Mouse (Mus musculus) embryo, embryonic 10 days (tissue): ENCODE results near the gene Emc10.
A peak's percentile ranks its signal among the peaks of the same experiment; 100 is the strongest.

ENCODE experiments used
- DNase-seq: peaks from one replicate; pipeline ENCODE4 v3.0.0-alpha.2; 2015; ENCODE audit warnings: low spot score

Emc10 gene

DNA sequence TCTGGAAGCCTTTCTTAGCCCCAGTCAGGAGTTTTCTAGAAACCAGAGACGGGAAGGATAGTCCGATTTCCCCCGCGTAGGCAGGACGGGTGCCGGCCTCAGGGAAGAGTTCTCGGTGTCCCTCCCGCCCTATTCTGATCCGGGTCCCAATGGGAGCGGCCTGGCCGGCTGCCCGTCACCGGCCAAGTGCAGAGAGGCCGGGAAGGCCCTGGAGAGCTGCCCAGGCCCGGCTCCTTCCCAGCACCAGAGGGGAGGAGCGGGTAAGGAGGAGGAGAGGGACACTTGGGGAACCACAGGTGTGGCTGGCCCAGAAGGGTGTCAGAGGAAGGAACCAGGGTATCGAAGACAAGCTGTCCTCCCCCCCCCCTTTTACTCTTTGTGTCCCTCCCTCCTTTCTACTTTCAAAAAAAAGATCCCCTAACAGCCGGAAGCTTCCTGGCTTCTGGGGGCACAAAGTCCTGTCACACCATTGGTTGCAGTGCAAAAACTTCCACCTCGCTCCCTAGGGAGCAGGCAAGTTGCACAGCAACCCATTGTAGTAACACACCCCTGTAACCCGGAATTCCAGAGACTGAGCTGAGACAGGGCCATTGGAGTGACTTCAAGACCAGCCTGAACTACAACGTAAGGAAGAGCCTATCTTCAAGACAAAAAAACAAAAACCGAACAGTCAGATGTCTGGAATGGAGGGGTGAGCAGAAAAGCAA, 28.9 kb upstream of the Emc10 start:
- DNase-seq: no peak

DNA sequence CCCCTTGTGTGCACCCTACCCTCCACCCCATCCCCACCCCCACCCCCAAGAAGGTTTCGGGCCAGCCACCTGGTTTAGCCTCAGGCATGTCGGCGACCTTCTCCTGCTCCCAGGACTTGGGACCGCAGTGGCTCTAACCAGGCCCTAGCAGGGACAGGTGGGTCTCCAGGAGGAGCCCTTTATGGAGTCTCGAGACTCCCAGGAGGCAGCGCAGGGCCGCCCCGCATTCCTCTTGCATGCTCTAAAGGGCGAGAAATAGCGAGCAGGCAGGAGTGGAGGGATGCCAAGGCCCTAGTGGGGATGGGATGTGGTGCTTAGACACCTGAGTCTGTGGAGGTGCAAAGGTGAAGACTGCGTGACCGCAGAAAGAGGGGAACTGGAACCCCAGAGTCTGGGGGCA, 28.2 kb upstream of the Emc10 start, which contains the start of gene Mybpc2:
Mybpc2 (minus strand) TSS at position 155 of the 400 bp plus-strand sequence.
- no peak for DNase-seq

DNA sequence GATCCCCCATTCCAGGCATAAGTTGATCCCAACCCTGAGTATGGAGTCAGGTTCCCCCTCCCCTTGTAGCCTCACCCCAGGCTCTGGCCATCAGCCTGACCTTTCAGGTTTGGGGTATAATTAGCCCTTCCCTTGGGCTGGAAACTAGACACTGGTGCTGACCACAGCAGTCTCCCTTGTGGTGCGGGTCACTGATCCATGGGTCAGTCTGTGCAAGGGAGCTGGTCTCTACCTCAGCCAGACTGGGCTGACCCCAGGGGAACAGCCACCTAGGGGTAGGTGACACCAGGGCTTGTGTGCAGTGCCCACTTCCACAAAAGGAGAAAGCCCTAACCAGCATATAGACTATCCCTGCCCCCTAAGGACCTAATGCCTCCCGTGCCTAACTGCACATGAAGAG, 26.7 kb upstream of the Emc10 start:
- no peak for DNase-seq

DNA sequence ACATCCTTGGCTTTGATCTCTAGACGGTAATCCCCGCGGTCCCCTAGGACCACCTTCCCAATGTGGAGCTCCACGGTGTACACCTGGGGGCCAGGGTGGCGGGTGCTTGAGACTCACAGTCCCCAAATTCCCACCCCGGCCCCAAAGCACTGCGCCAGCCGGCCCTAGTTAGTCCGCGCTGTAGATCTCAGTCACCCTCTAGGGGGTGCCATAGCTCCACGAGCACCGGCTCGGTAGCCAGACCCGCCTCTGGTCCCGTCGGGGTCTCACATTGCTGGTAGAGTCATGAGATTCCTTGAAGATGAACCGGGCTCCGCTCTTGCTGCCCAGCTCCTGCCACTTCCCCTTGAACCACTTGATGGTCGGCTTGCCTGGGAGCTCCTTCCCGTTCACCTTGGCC, 25.4 kb upstream of the Emc10 start:
- peak; percentile 86 for DNase-seq

GRCm38 (mm10) chr7:44520990-44521389, 24.7 kb upstream of the Emc10 start:
- DNase-seq: no peak

DNA sequence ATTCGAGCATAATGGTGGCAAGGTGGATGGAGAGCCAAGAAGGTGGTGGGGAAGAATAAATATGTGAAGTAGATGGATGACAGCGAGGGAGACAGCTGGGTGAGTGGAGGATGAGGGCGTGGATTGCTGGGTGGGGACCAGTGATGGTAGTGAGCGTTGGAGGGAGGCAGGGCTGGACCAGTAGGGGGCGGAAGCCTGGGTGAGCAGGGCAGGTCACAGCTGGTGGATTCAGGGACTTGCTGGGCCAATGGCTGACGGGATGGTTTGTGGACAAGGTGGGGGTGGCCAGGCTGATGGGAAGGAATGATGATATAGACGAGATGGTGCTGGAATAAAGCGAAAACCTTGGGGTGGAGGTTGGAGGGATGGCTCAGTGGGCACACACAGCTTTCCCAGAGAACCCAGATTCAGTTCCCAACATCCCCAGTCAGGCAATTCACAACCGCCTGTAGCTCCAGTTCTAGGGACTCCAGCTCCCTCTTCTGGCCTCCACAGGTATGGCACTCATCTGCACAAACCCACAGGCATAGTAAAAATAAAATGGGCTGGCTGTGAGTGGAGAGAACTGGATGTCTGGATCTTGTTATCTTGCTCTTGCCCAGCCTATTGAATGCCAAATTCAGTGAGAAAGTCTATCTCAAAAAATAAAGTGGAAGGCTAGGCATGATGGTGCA, 23.0 kb upstream of the Emc10 start:
- no peak for DNase-seq

GRCm38 (mm10) chr7:44507491-44507890, 11.2 kb upstream of the Emc10 start:
- no peak for DNase-seq

GRCm38 (mm10) chr7:44501563-44502115, 5.3 kb upstream of the Emc10 start:
- peak; percentile 76 for DNase-seq

GRCm38 (mm10) chr7:44500046-44500445, 3.7 kb upstream of the Emc10 start:
- DNase-seq: no peak

- DNase-seq: no peak
Observed at GRCm38 (mm10) chr7:44498922-44499321, 2.6 kb upstream of the Emc10 start.

DNA sequence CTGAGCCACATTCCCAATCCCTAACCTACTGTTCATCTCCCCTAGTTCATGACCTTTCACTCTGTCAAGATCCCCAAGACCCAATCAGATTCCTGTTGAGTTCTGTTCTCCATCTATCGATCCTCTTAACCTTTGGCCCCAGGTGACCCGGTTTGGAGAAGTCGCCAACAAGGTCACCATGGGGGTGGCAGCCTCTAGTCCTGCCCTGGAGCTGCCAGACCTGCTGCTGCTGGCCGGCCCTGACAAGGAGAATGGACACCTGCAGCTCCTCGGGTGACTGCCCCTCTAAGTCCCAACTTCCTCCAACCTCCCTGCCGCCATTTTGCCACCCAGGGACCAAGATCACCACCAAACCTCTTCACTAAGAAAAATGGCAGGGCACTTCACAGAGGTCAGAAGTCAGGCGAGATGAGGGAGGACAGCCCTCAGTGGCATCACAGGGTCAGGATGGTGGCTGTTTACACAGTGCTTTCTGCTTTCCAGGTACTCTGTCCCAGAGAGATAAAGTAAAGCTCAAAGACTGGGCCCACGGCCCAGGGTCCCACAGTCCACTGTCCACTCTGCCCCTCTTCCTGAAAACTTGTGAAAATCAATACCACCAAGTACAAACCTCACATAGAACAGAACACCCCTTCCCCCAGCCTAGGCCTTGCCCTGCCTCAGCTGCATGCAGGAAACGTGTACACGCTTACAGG, 1.2 kb upstream of the Emc10 start:
- DNase-seq: no peak

DNA sequence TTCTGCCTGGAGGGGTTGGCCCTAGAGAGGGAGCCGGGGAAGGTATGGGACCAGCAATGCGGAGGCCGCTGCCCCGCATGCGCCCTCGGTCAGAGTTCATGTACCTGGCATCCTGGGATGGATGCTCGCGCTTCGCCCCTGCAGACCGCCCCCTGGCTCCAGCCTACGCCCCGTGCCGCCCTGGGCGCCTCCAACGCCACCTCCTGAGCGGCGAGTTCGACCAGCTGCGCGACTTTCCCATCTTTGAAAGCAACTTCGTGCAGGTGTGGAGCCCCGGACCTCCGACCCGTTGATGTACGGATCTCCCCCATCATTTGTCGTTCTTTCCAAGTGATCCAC, 411 bp upstream of the Emc10 start:
- no peak for DNase-seq

- DNase-seq: no peak
Observed at GRCm38 (mm10) chr7:44495086-44495485, 1.2 kb downstream of the Emc10 start.

GRCm38 (mm10) chr7:44494681-44495080, 1.6 kb downstream of the Emc10 start:
- no peak for DNase-seq

DNA sequence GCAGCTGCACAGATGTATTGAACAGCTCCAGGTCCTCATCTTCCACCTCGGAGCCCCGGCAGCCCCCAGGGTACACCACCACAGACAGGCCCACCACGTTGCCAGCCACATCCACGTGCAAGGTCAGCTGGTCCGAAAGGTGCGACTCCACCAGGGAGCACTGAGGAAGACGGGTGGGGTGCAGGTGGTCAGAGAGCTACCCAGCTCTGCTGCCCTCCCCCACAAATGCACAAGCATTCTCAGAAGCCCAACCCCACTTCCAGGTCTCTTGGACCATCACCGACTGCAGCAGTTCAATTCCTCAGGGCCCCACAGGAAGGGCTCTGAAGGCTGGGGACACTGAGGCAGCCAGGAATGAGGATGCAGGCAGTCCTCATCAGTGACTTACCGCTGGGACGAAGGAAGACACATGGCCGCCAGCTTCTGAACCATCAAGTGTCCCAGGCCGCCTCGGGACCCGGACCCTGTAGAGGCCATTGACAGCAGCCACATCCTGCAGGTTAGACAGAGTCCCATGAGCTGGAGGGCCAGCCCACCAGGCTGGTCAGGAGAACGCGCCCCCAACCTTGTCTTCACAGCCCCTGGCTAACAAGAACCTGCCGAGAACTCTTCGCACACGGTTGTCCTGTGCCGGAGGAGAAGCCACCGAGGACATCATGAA, 4.0 kb downstream of the Emc10 start:
- no peak for DNase-seq

DNA sequence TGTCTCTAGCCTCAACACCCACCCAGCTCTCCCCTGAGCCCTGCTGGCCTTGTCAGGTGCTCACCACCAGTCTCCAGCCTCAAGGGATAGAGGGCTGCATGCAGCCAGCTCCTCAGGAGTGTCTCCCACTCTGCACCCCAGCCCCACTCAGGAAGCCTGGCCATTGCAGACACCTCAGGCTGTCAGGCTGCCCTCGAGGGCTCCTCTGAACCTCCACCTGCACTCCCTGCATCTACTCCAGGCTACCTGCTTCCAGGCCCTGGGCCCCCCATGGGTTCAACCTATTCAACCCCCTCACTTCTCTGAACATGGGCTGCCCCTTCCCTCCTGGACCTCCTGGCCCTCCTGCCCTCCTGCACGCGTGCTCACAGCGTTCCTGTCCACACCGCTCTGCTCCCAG, 4.9 kb downstream of the Emc10 start:
- DNase-seq: no peak

DNA sequence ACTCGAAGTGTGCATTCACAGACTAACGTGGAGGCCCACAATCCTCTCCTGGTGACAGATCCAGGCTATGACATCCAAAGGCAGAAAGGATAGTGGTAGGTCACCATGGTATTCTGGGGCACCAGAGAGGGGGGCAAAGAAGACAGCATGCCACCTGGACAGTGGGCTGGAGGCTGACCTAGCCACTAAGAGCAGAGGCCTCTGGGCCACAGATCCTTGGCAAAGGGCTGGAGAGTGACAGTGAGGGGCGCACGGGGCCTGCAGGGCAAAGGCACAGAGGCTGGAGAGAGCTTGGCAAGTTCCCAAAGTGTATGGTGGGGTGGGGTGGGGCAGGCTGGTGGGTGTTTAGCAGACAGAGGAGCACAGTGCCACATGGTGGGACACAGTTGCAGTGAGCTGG, 6.0 kb downstream of the Emc10 start:
- no peak for DNase-seq

GRCm38 (mm10) chr7:44488545-44488944, 7.8 kb downstream of the Emc10 start:
- no peak for DNase-seq

DNA sequence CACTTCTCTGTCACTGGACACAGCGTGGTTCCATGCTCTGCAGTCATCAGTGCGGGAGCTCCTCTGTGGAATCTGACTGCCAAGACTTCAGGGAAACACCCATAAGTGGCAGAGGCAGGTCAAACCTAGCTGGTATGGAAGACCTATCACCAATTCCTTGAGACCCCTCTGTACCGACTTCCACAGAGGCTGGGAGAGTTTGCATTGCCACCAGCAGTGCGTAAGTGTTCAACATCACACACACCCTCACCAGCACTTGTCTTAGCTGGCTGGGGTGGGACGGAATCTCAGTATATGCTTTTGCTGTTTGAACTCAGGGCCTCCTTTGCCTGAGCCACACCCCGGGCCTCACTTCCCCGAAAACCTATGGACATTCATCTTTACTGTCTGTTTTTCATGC, 8.4 kb downstream of the Emc10 start:
- no peak for DNase-seq

GRCm38 (mm10) chr7:44486927-44487575, 9.3 kb downstream of the Emc10 start:
- no peak for DNase-seq

DNA sequence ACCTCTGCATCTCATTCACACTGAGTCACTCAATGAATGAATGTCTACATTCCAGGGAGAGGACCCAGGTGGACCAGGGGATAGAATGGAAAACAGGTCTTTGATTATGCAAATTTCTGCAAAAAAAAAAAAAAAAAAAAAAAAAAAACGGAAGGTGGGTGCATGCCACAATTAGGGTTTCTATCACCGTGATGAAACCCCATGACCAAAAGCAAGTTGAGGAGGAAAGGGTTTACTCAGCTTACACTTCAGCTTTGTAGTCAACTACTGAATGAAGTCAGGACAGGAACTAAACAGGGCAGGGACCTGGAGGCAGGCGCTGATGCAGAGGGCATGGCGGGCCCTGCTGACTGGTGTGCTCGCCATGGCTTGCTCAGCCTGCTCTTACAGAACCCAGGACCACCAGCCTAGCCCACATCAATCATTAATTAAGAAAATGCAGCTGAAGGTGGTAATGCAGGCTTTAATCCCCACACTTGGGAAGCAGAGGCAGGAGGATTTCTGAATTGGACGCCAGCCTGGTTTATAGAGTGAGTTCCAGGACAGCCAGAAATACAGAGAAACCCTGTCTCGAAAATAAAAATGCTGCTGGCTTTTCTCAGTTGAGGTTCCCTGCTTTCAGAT, 10.6 kb downstream of the Emc10 start:
- no peak for DNase-seq
